Mouse (Mus musculus) liver, embryonic 14.5 days (tissue): ENCODE measurements around the gene Syne2.

Source experiments
- CTCF ChIP-seq: IDR thresholded peaks from 2 replicates; pipeline ENCODE4 v1.5.1; 2016; ENCODE audit warnings: antibody characterized with exemption, low read depth, control low read depth
- EP300 ChIP-seq: IDR thresholded peaks from 2 replicates; pipeline ENCODE4 v1.6.1; 2016; ENCODE audit warnings: antibody characterized with exemption, low read depth

- TF ChIP-seq EP300: no peak
- no peak for TF ChIP-seq CTCF
Measured at GRCm38 (mm10) chr12:76132591-76132990, 314.7 kb downstream of the Syne2 start.
